Mouse (Mus musculus): ENCODE results near the gene Lrrc10b.

GRCm38 (mm10) chr19:10415508-10415907, 41.8 kb downstream of the Lrrc10b start:
- TF ChIP-seq GATA1 (IDR thresholded peaks at IDR 0.05; ENCODE audit: low read length), result no peak
- no peak for TF ChIP-seq TAL1 (IDR thresholded peaks at IDR 0.05; ENCODE audit: low read length)

Measured in erythroblast, embryonic 14.5 days (primary cell).